ENCODE assay signal across 10 mouse cellular contexts in genomic region chr11:88558731-88559130, GRCm38 (mm10).
DNase-seq lines count a peak whose midpoint lies in the region; ATAC-seq lines count a peak whose summit lies in the region.
"Had no signal": no experiment of that assay in that cellular context is flagged by ENCODE, and none has a peak within 500 bp of the region (broad histone marks: within the 10 kb centered on the region; RNA-seq: fewer than 3 reads in every experiment).

No protein-coding gene starts in this region.

- peaks cover 78 to 90% of the 10 kb centered on the region in 2 experiments for H3K4me1 ChIP-seq in heart, embryonic 14.5 days (ENCODE audit: control insufficient read depth in 2 of 2, insufficient read depth in 2 of 2, low read length in 2 of 2)
- peaks cover 75% of the 10 kb centered on the region for H3K4me1 ChIP-seq in midbrain, embryonic 11.5 days (ENCODE audit: control insufficient read depth, insufficient read depth, low read length)
- H3K4me1 ChIP-seq in midbrain, embryonic 15.5 days = peaks cover 59% of the 10 kb centered on the region
- H3K4me1 ChIP-seq in hindbrain, embryonic 12.5 days = peaks cover 87% of the 10 kb centered on the region
- H3K4me1 ChIP-seq in stomach, embryonic 16.5 days (ENCODE audit: control insufficient read depth, insufficient read depth, low read length) = peaks cover 50% of the 10 kb centered on the region

- ATAC-seq in heart, embryonic 14.5 days (ENCODE audit: insufficient number of reproducible peaks, insufficient read depth, low FRiP score, low read depth) = no peak
- ATAC-seq in midbrain, embryonic 11.5 days (ENCODE audit: low FRiP score) = no peak
- ATAC-seq in midbrain, embryonic 15.5 days (replicated peaks) = no peak
- no peak for ATAC-seq in hindbrain, embryonic 12.5 days (ENCODE audit: low FRiP score)
- no peak for ATAC-seq in stomach, embryonic 16.5 days (ENCODE audit: insufficient read depth, low FRiP score)

- no peaks in the 10 kb centered on the region for H3K36me3 ChIP-seq in heart, embryonic 14.5 days (ENCODE audit: control insufficient read depth, insufficient read depth, low read length)
- H3K36me3 ChIP-seq in midbrain, embryonic 11.5 days (ENCODE audit: control insufficient read depth, insufficient read depth, low read length) = no peaks in the 10 kb centered on the region
- H3K36me3 ChIP-seq in midbrain, embryonic 15.5 days (replicated peaks) = no peaks in the 10 kb centered on the region
- no peaks in the 10 kb centered on the region for H3K36me3 ChIP-seq in hindbrain, embryonic 12.5 days
- H3K36me3 ChIP-seq in stomach, embryonic 16.5 days (ENCODE audit: control insufficient read depth, insufficient read depth, low read length) = no peaks in the 10 kb centered on the region

- 78% methylated on average over 4 of the region's 4 CpGs for WGBS in heart, embryonic 14.5 days
- 85% methylated on average over 4 of the region's 4 CpGs for WGBS in midbrain, embryonic 11.5 days
- WGBS in midbrain, embryonic 15.5 days = 77% methylated on average over 4 of the region's 4 CpGs
- WGBS in hindbrain, embryonic 12.5 days = 77% methylated on average over 4 of the region's 4 CpGs
- WGBS in stomach, embryonic 16.5 days = 77% methylated on average over 4 of the region's 4 CpGs

- intact Hi-C loops in heart, postnatal 25 days (cut with DNase I) = loop anchor here (5.0 kb wide), 1 partner anchor 64 kb away; no protein-coding TSS in a partner anchor

- H3K9me3 ChIP-seq in heart, embryonic 14.5 days (ENCODE audit: control insufficient read depth, low read length) = no peaks in the 10 kb centered on the region
- no peaks in the 10 kb centered on the region for H3K9me3 ChIP-seq in midbrain, embryonic 11.5 days (ENCODE audit: control insufficient read depth, low read length)
- no peaks in the 10 kb centered on the region for H3K9me3 ChIP-seq in midbrain, embryonic 15.5 days
- H3K9me3 ChIP-seq in hindbrain, embryonic 12.5 days (replicated peaks) = no peaks in the 10 kb centered on the region
- H3K9me3 ChIP-seq in stomach, embryonic 16.5 days (replicated peaks; ENCODE audit: control insufficient read depth, low read length) = no peaks in the 10 kb centered on the region
- H3K9me3 ChIP-seq: G1E had no signal

- peak overlapping the region in 1 of 2 experiments; percentile 96; a peak in 2 of 4 replicates for H3K27ac ChIP-seq in heart, embryonic 14.5 days (replicated peaks in 1 of 2; ENCODE audit: control insufficient read depth in 1 of 2, insufficient read depth in 1 of 2, low read depth in 2 of 2, low read length in 2 of 2)
- H3K27ac ChIP-seq in midbrain, embryonic 11.5 days (ENCODE audit: low read depth, low read length) = no peak overlapping the region
- no peak overlapping the region for H3K27ac ChIP-seq in midbrain, embryonic 15.5 days
- peak overlapping the region; percentile 45; the same call in 1 of the 2 replicates for H3K27ac ChIP-seq in hindbrain, embryonic 12.5 days
- H3K27ac ChIP-seq in stomach, embryonic 16.5 days (ENCODE audit: low read length) = 0 out of 2 replicates have a peak overlapping the region, but pooled peaks have one; percentile 4

- H3K9ac ChIP-seq in heart, embryonic 14.5 days (ENCODE audit: low read length) = 0 out of 2 replicates have a peak overlapping the region, but pooled peaks have one; percentile 9
- no peak overlapping the region for H3K9ac ChIP-seq in midbrain, embryonic 11.5 days (ENCODE audit: low read length)
- H3K9ac ChIP-seq in midbrain, embryonic 15.5 days = no peak overlapping the region
- H3K9ac ChIP-seq in hindbrain, embryonic 12.5 days = no peak overlapping the region
- no peak overlapping the region for H3K9ac ChIP-seq in stomach, embryonic 16.5 days (ENCODE audit: low read length)

- DNase-seq in heart, postnatal 25 days (ENCODE audit: low spot score) = no peak
- DNase-seq in midbrain, embryonic 11.5 days (ENCODE audit: low spot score, missing footprints) = peak; percentile 81
- no peak for DNase-seq in layer of hippocampus, postnatal 14 days (ENCODE audit: low spot score in 2 of 2)
- DNase-seq: cerebellum, postnatal 14 days; gastrocnemius, postnatal 36 days had no signal

- no peak overlapping the region for H3K4me2 ChIP-seq in heart, embryonic 14.5 days (ENCODE audit: low read length)
- H3K4me2 ChIP-seq in midbrain, embryonic 11.5 days = no peak overlapping the region
- no peak overlapping the region for H3K4me2 ChIP-seq in midbrain, embryonic 15.5 days
- no peak overlapping the region for H3K4me2 ChIP-seq in hindbrain, embryonic 12.5 days (replicated peaks)
- H3K4me2 ChIP-seq in stomach, embryonic 16.5 days (ENCODE audit: low read depth, low read length) = no peak overlapping the region

- H3K27me3 ChIP-seq in heart, embryonic 14.5 days (ENCODE audit: control insufficient read depth, insufficient read depth, low read length) = no peaks in the 10 kb centered on the region
- no peaks in the 10 kb centered on the region for H3K27me3 ChIP-seq in midbrain, embryonic 11.5 days (ENCODE audit: control insufficient read depth, insufficient read depth, low read length)
- H3K27me3 ChIP-seq in midbrain, embryonic 15.5 days (replicated peaks) = no peaks in the 10 kb centered on the region
- H3K27me3 ChIP-seq in hindbrain, embryonic 12.5 days = no peaks in the 10 kb centered on the region
- H3K27me3 ChIP-seq in stomach, embryonic 16.5 days (ENCODE audit: control insufficient read depth, insufficient read depth, low read length) = no peaks in the 10 kb centered on the region

- no peak overlapping the region for H3K4me3 ChIP-seq in heart, embryonic 14.5 days (ENCODE audit: control insufficient read depth in 1 of 2, insufficient read depth in 1 of 2, low read depth in 1 of 2, low read length in 2 of 2)
- no peak overlapping the region for H3K4me3 ChIP-seq in midbrain, embryonic 11.5 days (ENCODE audit: low read depth, low read length)
- H3K4me3 ChIP-seq in midbrain, embryonic 15.5 days = no peak overlapping the region
- no peak overlapping the region for H3K4me3 ChIP-seq in hindbrain, embryonic 12.5 days
- no peak overlapping the region for H3K4me3 ChIP-seq in stomach, embryonic 16.5 days (replicated peaks; ENCODE audit: low read length)

Comparison
In these comparisons a context has a peak if more than half of its experiments do, and no peak if none do; other contexts are left out.
1. H3K27ac ChIP-seq: peak in hindbrain, embryonic 12.5 days (single experiment) and stomach, embryonic 16.5 days (single experiment); none in midbrain, embryonic 11.5 days (single experiment) and midbrain, embryonic 15.5 days (single experiment).